Mouse (Mus musculus): ENCODE results near the gene Lztfl1.
"Not testable (repeated sequence)": the region's sequence is repeated elsewhere in the genome, so short reads cannot be mapped to it uniquely, and the experiment has no call there.

Lztfl1 gene

DNA sequence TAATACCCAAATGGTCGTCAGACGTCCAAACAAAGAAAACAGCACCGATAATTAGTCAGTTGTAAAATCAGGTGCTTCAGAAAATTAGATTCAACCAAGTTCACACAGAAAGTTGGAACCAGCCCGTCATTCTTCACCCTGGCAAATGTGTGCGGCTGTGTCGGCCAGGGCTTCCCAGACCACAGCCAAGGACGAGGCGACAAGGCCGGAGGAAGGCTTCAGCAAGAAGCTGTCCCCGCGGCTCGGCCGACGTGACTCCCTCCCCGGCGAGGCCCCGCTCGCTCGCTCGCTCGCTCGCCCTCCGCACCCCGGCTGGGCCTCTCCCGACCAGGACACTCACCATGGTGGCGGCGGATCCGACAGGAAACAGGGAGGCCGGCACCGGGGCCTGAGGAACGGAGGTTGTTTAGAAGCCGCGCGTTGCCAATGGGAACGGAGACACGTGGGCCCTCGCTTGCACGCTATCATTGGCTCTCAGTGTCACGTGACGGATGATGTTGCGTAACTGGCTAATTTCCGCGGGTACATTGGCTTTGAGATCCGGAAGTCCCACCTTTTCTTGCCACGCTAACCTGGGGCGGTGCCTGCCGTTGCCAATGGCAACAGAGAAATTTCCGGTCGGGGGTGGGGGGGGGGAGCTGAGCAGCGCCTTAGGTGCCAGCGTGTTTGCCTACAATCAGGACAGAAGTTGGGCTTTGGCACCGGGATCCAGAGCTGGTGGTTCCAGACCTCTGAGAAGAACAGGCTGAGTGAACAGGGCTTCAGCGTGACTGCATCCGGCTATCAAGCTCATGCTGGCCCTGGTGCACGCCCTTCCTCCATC is at the start of gene Lztfl1:
Gene Lztfl1, minus strand, starts transcription at position 512 of the 823 bp plus-strand sequence.
- peak; percentile 99 for DNase-seq (ENCODE audit: low read depth, low spot score)

DNA sequence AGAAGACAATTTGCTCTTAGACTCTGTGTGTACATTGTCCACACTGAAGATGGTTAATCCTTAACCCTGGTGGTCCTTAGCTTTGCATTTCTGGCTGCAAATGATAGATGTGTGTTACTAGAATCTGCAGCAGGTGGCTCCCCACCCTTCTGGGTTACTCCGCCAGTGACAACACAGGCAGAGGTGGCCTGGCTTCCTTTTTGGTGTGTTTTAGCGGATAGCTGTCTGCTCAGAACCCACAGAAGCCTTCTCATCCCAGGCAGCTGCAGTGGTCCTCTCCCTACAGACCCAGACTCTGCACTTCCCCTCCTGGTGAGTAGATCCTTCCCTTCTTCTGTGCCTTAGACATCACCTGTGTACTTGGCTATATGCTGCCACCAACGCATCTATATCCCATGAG is 49.5 kb upstream of the Lztfl1 start:
- DNase-seq (ENCODE audit: low read depth, low spot score): no peak

DNA sequence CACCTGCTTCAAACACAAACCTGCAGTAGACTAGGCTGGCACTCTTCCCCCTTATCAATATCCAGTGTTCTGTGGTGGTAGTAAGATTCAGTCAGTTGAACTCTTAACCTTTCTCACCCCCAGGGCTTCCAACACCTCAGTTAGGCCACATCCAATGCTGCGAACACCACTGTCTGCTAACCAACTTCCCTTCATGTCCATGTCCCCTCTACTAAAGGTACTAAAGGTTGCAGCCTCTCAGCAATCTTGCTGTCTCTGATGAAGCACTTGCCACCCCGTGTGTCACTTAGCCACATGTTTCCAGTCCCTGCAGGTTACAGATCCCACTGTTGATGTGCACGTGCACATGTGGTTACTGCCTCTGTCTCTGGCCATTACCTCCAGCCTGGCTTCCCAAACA is 46.3 kb upstream of the Lztfl1 start:
- DNase-seq (ENCODE audit: low read depth, low spot score): no peak

DNA sequence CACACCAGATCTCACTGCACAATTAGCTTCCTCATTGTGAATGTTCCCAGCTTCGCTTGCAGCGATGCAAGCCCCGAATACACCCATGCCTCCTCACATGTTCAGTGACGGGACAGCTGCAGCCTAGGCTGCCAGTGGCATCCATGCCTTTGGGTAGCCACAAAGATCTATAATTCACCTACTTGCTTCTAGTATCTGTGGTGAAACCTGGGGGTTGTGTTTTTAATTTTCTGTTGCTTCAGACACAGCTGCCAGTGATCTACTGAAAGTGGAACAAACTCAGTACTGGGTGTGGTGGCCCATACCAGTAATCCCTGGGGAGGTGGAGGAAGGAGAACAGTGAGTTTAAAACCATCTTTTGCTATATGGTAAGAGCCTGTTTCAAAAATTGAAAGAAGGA is 45.4 kb upstream of the Lztfl1 start:
- DNase-seq (ENCODE audit: low read depth, low spot score): no peak

DNA sequence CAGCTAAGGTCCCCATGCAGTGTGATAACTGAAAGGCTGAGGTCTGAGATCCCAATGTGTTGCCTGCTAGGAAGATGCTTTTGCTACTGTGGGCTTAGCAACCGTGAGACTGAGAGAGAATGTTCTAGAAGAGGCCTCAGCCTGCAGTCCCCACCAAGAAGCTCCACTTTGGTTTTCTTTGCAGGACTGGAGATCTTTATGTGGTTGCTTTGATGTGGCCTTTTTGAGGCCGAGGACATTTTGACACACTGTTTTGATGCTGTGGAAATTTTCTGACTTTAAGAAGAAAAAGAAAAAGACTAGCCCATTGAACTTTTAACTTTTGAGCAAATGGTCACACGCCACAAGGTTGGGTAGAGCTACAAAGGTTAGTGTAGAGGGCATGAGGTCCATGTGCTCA is 43.3 kb upstream of the Lztfl1 start:
- DNase-seq (ENCODE audit: low read depth, low spot score): peak; percentile 51

DNA sequence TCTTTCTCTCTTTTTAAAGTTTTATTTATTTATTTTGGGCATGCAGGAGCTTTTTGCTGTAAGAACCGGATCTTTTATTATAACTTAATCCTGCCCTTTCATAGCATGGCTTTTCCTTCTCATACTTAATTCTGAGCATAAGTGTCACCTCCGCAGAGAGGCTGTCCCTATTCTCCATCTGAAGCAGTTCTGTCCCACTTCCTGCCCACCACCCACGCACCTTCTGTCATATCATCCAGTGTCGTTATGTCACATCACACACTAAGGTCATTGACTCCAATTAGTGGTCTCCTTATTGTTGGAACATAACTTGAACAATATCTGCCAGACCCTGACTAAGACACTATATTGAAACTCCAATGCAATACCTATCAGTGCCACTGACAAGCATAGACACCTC is 41.1 kb upstream of the Lztfl1 start:
- DNase-seq (ENCODE audit: low read depth, low spot score): peak; percentile 56

DNA sequence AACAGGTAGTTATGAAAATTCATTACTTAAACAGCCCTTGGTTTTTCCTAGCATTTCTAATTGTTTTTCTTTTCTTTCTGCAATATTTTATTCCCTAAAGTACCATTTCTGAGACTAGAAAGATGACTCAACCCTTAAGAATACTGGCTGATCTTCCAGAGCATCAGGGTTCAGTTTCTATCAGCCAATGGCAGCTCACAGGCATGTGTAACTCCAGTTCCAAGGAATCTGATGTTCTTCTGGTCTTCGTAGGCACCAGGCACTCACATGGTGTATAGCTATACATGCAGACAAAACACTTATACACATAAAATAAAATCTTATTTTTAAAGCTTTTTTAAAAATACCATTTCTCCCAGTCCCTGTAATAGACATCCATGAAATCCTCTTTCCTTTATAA is 40.7 kb upstream of the Lztfl1 start:
- DNase-seq (ENCODE audit: low read depth, low spot score): no peak

DNA sequence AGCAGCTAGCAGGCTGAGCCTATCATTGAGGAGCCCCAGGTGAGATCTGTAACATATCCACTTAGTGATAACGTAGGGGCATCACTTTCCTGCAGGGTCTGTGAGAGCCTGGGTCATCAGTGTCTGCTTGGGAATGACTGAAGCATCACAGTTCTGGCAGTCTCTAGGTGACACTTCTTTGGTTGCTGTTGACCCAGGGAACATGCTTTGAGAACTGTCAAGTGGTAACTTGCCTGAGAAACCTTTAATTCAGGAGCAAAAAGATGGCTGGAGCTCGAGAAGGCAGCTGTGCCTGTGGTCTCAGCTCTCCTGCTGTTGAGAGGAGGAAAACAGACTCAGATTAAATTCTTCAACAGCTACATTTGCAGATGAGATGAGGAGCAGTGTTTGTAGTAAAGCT is 39.8 kb upstream of the Lztfl1 start:
- no peak for DNase-seq (ENCODE audit: low read depth, low spot score)

DNA sequence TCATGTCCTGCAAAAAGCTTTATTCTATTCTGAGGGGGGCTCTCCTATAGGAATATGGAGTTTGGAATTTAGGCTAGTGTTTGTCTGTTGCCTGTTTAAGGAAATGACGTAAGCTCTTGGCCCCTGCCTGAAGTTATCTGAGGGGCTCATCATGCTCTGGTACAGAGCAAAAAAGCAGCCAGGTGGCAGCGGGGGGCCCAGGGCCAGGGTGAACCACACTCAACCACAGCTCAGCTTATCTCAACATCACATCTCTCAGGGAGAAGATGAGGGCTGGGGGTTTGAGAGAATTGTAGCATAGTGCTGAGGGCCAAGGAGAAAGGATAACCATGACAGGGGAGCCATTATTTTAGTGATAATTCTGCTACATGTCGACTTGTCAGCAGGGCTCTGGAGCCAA is 39.3 kb upstream of the Lztfl1 start:
- peak; percentile 62 for DNase-seq (ENCODE audit: low read depth, low spot score)

DNA sequence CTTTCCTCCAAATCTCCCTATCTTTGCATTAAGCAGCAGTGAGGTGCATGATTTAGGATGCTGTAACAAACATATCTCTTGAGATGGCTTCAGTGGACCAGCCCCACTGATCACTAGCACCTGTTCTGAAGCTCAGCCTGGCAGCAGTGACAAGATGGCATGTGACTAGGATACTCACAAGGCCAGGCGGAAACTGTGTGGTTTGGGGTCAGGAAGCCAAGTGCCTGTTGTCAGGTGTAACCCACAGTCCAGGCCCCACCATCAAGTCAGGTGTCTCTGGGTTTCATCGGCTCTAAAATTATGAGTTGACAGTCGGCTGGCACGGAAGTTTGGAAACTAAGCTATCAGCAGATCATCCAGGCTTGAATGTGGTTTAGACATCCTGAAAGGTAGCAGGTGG is 36.8 kb upstream of the Lztfl1 start:
- DNase-seq (ENCODE audit: low read depth, low spot score): peak; percentile 86

DNA sequence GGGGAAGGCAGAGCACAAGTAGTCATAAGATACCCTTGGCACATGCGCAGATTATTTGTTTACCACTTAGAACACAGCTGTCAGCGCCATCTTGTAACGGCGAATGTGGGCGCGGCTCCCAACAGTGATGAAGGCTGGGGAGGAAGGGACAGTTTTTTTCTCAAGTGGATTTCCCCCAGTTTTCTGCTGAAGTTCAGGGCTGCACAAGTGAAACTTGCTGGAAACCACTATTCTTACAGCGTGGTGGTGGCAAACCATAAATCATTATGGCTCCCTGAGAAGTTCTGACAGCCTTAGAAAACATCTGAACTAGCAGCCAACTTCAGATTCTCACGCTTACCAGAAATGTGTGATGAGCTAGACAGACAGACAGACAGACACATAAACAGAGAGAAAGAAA is 32.2 kb upstream of the Lztfl1 start:
- not testable (repeated sequence) for DNase-seq (ENCODE audit: low read depth, low spot score)

DNA sequence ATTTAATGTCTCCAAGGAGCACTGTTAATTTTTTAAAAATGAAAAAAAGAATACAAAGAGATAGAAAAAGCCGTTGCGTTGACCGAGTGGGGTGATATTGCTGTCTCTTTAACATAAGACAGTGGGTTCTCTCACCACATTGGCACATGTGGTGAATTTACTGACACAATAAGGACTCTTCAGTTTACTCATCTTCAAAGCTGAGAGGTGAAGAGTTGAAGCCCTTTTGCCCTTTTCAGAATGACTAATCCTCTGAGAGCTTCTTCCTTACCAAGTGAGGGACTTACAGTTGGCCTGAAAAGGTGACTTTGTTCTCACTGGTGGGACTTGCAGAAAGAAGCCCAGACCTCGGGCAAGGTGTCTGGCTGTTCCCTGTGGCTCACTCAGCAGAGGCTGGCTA is 23.3 kb upstream of the Lztfl1 start:
- DNase-seq (ENCODE audit: low read depth, low spot score): peak; percentile 36

DNA sequence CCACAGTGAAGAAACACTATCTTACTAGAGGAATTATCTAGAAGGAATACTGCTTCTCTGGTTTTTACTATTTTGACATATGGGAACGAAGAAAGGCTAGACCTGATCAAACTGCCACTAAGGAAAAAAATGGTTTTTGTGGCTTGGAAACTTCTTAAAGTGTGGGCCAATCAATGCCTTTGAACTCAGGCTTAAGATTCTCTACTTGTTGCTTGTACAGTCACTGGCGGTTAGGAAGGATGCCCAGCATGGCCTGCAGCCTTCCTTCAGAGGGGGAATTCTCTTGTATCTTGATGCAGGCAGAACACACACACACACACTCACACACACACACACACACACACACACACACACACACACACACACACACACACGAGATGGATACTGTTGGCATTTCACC is 16.6 kb upstream of the Lztfl1 start:
- DNase-seq (ENCODE audit: low read depth, low spot score): peak; percentile 34

DNA sequence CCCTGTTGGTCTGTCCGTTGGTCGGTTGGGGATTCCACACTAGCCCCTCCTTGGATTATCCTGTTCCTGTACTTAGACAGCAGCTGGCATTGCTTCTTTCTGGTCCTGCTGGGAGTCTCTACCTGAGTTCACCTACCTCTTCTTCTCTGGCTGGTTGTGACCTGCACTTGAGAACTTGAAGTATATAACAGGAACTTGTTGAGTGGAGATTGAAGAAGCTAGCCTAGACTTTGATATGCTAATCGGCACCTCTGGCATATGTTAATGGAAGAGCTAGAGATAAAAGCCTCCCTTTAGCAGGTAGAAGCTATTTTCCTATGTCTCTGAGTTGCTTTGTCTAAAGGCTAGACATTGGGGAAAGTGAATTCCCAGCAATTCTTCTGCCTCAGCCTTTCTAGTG is 13.8 kb upstream of the Lztfl1 start:
- no peak for DNase-seq (ENCODE audit: low read depth, low spot score)

DNA sequence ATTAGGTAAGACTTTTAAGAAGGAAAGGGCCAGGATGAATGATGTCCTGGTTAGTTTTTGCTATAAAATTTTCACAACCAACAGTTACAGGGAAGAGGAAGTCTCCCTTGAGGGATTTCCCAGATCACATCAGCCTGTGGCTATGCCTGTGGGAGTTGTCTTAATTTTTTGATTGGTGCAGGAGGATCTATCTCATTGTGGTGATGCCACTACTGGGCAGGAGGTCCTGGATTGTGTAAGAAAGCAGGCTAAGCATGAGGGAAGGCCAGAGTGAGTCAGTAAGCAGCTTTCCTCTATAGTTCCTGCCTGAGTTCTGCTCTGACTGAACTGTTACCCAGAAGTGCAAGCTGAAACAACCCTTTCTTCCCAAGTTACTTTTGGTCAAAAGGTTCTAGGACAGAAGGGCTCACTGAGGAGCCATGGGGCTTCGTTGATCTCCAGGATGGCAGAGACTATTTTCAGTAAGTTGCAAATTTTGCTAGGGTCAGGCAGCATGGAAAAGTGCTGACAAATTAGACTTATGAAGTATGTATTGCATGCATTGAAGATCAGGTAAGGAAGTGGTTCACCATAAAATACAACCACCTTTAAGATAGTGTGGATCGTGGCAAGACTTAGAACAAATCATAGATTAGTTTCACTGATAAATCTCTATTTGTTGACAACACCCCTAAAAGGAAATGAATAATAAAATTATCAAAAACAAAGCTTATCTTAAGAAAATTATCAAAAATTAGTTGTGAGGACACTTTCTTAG is 5.4 kb upstream of the Lztfl1 start:
- peak; percentile 27 for DNase-seq (ENCODE audit: low read depth, low spot score)

DNA sequence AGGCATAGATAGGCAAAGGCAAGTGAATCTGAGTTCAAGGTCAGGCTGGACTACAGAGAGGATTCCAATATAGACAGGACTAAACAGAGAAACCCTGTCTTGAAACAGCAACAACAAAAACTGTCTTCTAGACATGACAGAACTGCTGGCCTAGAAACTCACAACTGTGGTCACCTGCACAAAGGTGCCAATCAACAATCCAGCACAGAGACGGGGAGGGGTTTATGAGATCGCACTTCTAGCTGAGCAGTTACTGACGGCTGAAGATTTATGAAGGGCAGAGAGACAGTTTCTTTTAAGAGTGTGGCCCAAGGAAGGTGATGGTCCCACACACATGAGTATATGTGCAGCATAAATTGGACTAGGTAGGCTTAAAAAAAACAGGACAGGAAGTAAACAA is 1.2 kb downstream of the Lztfl1 start:
- DNase-seq (ENCODE audit: low read depth, low spot score): peak; percentile 38

DNA sequence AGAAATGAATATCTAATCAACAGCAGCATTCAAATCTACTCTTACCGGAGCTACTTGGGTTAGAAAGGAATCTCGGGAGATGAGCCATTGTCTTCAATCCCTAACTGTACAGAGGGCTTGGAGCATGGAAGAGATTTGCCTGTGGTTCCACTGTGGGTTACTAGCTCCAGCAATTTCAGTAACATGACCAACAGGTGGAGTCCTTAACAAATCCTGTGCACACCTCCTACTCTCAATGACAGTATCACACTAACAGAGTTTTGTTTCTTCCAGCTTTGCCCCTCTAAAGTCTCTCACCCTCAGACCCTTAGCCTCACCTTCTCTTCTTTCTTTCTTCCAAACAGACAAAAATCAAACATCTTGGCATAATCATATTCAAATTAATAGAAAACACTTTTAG is 4.4 kb downstream of the Lztfl1 start:
- DNase-seq (ENCODE audit: low read depth, low spot score): peak; percentile 53

DNA sequence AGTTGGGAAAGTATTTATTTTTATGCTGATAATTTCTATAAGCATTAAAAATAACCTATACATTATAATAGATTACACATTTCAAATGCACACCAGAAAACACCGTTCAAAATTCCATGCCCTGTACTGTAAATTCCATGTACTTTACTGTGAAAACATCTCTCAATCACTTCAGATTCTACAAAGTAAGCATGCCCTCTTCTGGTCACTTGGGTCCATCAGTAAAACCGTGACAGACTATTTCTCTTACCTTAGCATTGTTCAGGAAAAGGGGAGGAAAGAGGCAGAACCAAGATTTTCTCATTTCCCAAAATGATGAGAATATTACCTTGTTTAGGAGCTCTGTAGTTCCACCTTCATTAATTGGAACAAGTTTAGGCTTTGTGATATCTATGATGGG is 8.3 kb downstream of the Lztfl1 start:
- no peak for DNase-seq (ENCODE audit: low read depth, low spot score)

DNA sequence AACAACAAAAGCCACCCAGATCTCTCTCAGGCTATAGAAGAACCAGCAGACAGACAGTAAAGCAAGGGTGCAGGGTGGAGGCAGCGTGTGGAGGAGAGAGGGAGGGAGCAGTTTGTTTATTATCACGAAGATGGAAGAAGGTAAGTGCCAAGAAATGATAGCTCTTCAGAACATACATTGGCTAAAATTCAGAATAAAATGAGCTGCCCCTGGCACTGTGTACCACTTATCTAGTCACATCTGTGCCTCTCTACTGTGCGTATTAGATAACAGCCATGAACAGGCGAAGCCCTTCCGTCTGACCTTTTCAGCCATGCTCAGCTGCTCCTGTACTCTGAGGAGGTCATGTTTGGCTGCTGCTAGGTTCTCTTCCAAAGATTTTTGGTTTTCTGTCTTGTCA is 15.7 kb downstream of the Lztfl1 start:
- no peak for DNase-seq (ENCODE audit: low read depth, low spot score)

DNA sequence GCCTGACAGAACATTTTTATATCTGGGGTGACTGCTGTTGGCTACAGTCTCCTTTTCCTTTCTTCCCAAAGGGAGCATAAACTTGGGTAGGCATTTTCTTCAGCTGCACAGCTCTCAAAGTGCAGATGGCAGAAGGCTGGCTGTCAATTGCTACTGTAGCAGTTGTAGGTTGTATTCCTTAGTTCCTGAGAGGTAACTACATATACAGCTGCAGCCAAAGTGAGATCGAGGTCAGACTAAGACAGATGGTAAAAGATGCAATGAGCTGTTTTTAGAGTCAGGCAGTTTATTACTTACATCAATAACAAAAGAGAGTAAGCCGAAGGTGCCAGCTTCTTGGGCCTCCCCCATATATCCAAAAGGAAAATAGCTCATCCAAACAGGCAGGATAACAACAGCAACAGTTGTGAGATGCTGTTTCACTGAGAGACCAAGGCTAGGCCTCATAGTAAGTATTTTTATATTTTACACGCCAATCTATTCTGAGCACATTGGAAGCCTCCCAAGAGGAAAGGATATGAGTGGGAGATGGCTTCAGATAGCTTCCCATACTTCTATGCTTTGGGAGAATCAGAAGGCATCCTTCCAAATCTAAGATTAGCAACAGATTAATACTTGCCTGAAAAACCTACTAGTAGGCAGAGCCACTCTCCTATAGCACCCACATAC is 21.7 kb downstream of the Lztfl1 start:
- no peak for DNase-seq (ENCODE audit: low read depth, low spot score)

DNA sequence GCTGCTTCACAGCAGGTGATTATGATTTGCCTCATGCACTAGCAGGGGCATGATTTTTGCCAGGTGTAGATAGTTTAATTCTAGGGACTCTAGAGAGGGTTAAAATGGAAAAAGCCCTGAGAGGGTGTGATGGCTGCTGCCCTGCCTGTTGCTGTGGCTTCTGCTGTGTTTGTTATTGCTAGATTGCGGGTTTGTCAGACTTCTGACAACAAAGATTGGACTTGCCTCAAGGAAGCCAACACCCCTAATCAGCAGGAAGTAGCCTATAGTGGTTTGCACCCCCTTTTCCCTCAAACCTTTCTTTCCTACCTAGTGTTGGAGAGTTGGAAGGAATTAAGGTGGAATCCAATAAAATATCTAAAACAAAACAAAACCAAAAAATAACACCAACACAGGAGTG is 29.3 kb downstream of the Lztfl1 start:
- DNase-seq (ENCODE audit: low read depth, low spot score): no peak

DNA sequence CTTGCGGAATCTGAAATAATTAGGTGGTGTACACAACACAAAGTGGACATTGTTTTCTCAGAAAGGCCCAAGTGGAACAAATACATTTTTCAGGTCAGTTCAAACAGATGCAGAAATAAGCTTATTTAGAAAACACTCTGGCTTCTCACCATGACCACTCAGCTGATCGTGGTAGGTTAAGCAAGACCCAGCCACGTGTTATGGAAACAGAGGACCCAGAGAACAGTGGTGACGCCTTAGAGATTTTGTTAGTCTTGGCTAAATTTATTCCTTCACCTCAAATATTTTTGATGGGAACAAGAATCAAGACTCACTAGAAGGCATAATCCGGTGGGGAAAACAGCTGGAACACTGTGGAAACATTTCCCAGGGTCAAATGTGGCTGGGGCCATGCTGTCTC is 31.3 kb downstream of the Lztfl1 start:
- DNase-seq (ENCODE audit: low read depth, low spot score): no peak

DNA sequence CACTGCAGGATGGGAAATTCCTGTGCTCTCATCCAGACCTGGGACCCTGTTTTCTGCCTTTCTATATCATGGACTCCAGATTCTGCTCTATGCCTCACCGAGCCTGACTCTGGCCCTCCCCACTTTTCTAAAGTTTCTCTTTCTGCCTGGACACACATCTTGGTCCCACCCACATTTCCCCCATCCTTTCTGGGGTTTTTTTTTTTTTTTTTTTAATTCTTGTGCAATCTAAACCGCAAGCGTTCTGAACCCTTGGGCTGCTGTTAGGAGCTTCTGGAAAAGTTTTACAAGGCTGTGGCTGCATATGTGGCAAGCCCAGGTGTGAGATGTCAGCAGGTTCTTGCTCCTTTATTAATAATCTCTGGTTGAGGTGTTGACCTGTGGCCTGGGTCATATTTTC is 33.8 kb downstream of the Lztfl1 start:
- DNase-seq (ENCODE audit: low read depth, low spot score): no peak
